Mouse (Mus musculus): Measurements from ENCODE around the gene Cacna1e.

- TF ChIP-seq CTCF (conservative IDR thresholded peaks at IDR 0.05 in 1 of 2, IDR thresholded peaks at IDR 0.05 in 1 of 2; ENCODE audit: low read depth in 2 of 2, low read length in 2 of 2) (no peak), MAZ (IDR thresholded peaks at IDR 0.05; ENCODE audit: low read depth, low read length) (no peak), EP300 (IDR thresholded peaks at IDR 0.05; ENCODE audit: low read length) (no peak), POLR2A (IDR thresholded peaks at IDR 0.05; ENCODE audit: low read depth, low read length) (no peak), ETS1 (conservative IDR thresholded peaks at IDR 0.05; ENCODE audit: low read depth, low read length) (no peak)
Measured at GRCm38 (mm10) chr1:154661977-154662376, 222.3 kb downstream of the Cacna1e start.
